Mouse (Mus musculus) ovary, postnatal 36 days (tissue): ENCODE measurements at regions not wholly inside any gene's neighbourhood (a gene's known extent, or its start where the extent isn't known, plus 50 kb on each side); places are given as distances from the start of the nearest gene placed in this dataset.
A peak's percentile ranks its signal among the peaks of the same experiment; 100 is the strongest.

ENCODE experiments used
- DNase-seq: peaks from one replicate; pipeline ENCODE4 v3.0.0; 2022; ENCODE audit warnings: low spot score, mixed read lengths

DNA sequence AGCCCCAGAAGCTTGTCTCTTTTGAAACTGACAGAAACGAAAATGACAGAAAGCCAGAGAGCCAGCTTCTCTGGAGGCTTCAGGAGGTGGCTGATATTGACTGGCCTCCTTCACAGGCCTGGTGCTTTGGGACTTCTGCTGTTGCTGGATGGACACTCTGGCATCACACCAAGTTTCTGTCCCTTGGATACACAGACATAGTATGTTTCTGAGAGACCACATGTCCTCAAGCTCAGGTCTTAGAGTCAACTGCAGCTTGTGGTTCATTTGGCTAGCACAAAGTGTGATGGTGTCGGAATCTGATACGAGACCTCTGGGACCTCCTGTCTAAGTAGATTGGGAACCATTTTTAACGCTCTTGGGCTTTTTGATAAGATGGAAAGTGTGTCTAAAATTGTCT is 502.0 kb downstream of the Sqor start:
- no peak for DNase-seq

DNA sequence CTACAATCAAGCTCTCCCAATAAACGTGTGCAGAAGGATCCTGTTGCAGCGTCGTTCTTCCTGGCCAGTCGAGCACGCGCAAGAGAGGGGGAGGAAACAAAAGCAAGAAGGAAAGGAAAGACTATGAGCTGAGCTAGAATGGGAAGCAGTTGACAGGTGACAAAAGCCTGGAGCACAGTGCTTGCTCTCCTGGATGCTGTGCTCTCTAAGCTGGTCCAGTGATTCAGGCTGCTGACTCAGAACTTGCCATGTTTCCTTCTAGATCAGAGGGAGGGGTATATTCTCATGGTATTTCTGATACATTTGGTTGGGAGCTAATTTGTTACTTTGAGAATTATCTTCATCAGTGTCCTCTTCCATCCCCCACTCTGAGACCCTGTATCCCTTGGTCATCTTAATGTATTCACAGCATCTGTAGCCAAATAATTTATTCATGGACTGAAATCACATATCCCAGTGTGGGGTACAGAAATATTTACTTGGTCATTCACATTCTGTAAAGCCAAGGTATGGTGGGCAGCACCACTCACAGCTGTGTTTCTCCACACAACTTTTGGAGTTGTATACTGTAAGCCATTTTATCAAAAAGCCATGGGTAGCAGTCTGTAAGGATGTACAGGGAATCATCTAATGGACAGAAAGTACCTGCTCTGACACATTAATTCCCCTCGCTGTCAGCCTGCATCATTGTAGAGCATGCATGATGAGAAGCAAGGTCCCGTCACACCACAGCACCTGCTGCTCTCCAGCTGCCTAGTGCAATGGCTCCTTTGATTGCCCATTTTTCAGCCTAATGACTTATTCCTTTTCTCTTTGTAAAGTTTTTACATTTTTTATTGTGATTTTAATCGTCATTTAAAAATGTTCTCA is 510.1 kb downstream of the Sqor start:
- no peak for DNase-seq

DNA sequence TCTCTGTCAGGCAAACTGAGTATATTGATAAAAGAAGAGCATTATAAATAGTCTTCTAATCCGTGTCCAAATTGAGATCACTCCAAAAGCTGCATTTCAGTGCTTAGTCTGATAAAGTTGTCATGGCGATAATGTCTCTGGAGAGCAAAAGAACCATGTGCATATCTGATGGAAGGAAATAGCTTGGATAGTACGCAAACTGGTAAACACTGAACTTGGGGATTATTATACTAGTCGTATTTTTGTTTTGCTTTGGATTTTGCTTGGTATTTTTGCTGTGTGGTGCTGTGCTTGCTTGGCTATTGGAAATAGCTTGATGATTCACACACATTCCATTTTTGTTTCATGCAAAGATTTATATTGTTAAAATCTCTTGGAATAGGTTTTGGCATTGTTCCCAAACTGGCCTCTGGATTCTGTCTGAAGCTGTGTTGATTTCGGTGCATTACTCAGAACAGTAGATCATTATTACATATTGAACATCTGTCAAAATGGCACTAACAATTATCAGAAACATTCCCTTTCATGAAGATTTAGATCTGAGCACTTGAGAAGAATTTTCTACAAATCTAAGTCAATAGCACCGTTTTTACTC is 510.8 kb downstream of the Sqor start:
- no peak for DNase-seq

DNA sequence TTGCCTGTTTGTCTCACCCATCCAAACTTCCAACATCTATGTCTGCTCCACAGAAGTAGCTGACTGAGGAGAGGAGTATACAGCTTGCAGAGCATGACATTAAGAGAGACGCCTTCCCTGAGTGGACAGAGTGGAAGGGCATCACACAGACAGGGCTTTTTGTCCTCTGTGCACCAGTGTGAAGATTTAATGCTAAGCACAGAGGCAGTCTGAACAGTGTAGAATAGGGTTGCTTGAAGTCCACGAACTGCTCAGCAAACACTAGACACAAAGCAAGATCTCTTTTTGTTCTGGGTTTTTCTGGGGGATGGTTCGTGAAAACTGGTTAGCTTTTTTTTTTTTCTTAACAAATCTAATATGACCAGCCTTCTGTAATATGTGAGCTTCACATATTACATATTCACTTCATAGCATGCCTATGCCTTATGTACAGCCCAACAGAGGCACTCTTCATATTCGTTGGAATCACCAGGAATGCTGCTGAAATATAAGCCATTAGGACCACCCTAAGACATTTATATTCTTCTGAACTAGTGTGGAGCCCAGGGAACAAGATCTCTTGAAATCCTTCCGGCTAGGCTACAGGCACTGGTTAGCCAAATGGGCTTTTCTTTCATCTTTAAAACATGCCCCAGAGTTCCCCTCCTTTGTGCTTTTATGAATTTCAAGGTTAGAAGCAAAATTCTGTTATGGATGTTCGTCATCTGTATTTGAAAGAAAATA is 546.7 kb downstream of the Sqor start:
- no peak for DNase-seq

DNA sequence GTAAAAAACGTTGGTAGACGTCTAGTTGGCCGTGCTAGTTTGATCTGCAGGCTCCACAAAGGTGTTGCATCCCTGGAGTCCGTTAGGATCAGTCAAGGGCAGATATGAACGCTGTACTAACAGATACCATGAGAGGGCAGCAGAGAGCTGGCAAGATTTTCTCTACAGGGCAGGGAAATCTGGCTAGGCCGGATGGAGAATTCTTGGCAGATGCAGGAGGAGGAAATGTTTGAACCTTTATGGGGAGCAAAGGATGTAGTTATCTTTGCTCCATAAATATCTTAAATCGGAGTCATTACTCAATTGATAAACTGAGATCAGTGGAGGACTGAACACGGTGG is 547.2 kb downstream of the Sqor start:
- DNase-seq: peak; percentile 38

DNA sequence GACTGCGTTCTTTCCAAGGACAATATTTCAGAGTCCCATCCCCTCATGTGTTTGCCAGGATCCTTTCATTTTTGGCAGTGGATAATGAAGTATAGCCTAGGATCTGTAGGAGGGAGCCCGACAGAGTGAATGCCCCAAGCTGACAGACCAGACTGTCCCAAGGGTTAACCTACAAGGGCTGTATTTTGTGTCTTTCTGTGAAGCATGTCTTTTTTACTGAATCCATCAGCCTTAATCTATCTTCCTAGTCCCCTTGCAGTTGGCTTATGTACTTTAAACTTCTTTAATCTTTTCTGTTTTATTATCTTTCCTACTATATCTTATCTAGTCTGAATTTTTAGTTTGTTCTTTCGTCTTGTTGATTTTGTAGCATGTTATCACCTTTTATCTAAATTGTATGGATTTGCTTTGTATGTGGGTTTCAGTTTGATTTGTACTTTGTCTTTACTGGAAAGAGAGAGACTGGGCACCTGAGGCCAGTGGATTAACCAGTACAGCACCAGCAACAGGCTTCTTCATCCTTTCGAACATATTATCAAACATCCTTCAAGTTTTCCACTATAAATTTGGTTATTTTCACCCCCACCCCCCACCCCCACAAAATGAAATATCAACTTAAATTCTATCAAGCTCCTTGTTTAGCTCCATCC is 555.5 kb downstream of the Sqor start:
- DNase-seq: no peak

DNA sequence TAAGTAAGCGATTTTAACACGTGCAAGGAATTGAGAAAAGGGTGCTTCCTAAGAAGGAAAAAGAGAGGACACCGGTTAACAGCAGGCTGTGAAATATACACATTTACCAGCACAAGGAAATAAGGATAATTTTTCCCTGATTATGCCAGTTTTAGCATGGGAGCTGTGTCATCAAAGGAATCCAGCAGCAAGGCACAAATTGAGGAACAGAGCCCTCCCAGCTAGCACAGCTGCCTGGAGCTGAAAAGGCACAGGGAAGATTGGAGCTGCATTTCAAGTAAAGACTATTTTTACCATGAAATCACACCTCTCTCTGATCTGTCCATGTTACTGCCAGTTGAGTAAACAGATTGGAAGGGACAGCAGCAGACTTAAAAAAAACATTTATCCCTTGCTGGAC is 558.7 kb downstream of the Sqor start:
- no peak for DNase-seq

DNA sequence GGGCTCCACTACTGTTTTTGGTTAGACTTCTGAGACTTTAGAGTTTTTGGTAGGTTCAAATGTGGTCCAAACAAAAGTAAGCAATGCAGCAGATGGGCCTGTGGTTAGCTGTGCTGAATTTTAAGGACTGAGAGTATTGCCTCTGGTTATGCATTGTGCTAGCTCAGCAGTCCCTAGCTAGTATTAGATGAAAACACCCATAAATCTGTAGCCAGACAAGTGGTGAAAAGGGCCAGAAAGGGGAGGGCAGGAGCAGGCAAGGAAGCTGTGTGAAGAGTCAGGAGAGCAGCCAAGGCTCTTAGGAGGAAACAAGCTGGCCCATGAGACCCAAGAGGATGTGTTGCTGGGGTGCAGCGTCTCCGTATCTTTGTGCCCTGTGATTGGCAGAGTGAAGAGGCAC is 559.9 kb downstream of the Sqor start:
- DNase-seq: no peak

DNA sequence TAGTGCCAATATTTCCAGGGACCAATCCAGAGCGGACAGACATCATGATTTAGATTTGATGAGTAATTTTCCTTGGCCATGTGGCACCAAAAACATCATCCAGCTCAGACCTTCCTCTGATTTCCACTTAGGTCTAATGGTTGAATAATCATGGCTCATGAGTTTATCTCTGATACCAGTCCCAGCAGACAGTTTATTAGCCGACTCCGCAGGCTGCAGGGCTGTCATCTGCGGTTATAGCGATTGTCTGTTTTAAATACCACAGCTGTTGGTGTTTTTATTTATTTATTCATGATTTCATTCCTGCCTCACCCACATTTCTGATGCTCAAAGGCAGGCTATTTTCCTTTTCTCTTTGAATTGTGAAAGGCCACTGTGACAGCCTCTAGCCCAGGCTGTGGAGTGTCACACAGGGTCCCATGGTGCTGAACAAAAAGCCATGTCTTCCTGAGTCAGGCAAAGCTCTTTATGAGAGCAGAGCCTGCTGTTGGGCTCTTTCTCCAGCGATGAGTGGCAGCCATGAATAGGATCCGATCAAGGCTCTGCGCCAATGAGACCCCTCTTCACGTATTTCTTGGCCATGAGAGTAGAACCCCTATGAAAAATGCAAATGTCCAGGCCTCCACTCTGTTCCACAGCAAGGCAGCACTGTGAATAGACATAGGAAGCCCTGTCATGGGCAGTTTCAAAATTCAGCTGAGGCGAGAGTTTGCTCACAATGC is 584.7 kb downstream of the Sqor start:
- no peak for DNase-seq

DNA sequence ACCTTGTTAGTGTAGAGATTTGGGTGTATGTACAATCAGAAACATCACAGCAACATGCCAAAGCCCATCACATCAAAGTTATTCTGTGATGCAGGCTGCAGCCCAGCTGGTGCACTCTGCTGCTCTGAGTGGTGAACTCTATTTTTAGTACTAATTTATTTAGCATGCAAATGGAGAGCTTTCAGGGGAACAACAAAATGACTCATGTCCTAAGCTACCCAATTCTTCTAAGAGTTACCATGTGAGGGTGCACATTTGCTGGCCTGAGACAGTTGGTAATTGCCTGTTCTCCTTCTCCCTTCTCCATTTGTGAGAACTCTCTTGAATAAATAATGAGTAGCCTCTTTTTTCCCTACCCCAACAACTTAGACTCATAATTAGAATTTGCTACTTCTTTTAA is 599.2 kb downstream of the Sqor start:
- no peak for DNase-seq

DNA sequence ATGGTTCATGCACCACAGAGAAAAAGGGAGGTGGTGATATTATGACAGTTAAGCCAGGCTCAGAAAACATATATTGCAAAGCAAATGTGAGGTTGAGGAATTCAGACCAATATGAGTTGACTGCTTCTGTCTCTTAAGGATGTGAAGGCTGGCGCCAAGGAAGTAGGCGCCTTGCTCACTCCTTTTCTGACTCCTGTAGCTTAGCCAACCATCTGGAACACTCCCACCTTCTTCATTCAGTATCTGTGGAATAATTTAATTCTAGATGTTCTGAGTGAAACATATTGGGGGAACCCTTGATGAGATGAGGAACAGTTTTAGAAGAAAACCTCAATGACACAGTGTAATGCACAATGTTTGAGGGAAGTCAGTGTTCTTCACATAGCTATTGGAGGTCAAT is 601.5 kb downstream of the Sqor start:
- DNase-seq: no peak

DNA sequence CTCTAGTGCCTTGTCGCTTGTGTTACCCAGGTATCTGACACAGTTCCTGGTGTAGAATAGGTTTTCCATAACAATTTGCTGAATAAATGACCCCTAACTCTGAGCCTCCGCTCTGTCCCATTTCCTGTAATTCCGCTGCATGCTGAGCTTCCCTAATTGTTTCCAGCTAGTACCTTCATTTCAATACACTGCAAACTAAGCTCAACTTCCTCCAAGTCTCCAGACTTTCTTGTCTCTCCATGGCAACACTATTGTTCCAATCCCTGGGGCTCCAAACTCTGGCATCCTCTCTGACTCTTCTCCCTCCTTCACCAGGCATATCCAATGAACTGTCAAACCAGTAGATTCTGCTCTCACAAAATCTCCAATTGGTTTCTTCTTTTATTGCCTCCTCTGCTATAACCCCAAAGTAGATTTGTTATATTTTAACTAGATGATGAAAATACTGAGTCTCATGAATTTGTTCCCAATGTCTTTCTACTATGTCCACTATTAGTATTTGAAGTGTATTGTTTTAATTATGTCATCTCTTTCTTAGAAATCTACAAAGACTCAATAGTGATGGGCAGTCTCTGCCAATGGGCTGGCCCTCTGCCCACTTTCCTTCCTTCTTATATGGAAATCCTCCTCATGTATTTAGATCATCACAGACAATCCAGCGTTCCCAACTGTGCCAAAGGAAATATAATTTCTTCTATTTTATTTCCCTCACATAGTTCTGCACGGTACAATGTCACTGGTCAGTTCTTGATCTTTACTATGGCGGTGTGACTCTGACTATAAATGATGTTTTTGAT is 620.8 kb downstream of the Sqor start:
- DNase-seq: no peak

DNA sequence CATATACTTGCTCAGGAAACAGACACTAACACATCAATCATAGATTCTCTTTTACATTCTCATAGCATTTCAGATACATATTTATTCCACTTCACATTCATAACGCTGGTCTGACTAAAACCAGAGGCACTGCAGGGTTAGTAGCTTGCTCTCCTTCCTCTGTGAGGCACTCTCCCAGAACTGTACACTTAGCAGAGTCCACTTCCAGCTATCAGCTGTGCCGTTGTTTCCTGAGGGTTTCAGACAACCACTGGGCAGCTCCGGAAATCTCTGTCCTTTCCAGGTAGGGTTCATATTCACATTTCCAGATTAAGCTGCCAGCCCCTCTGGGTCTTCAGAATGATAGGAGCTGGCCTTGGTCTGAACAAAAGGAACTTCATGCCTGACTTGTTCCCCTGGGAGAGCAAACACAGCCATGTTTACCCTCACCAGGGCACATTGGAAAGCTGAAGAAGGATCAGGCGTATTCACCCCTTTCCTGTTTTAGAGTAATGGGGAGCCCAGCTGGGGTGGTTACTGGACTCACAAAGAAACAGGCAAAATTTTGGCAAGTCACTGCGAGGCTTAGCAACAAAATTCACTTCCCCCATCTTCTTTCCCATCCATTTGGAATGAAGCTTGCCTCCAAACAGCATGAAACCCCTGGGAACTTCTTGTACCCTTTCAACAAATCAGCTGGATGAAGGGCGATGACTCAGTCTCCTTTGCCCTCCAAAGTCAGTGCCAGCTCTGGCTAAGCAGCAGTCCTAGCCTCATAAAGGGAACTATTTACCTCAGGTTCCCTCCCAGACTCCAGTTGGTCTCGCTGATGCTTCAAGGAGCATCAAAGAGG is 622.0 kb downstream of the Sqor start:
- no peak for DNase-seq

DNA sequence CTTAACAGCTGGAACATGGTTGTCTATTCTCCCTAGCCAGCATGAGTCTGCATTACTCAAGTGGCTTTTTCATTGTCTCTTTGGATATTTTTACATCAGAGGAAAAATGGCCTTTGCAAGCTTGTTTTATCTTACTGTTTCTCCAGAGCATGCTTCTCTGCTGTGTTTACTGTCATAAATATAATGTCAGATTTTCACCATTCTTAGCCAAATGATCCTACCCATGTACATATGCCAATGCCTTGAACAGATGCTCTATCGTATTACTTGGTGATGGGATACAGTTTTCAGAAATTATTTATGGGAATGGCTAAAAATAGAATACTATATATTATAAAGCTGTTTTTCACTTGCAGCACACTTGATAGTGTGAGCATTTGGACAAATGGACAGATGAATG is 625.9 kb downstream of the Sqor start:
- no peak for DNase-seq

DNA sequence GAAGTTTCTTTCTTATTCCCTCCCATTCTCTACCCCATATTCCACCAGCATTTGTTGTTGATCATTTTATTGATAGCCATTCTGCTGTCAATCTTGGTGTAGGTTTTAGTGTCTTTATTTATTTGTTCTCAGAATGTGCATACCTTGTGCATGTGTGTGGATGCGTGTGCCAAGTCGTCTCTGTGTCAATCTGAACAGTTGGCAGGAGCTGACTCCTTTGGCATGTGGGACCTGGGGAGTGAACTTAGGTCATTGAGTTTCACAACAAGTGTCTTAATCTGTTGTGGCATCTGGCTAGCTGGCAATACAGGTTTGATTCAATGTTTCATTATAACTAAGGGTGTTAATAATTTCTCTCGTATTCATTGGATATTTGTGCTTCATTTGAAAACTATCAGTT is 629.3 kb downstream of the Sqor start:
- no peak for DNase-seq

DNA sequence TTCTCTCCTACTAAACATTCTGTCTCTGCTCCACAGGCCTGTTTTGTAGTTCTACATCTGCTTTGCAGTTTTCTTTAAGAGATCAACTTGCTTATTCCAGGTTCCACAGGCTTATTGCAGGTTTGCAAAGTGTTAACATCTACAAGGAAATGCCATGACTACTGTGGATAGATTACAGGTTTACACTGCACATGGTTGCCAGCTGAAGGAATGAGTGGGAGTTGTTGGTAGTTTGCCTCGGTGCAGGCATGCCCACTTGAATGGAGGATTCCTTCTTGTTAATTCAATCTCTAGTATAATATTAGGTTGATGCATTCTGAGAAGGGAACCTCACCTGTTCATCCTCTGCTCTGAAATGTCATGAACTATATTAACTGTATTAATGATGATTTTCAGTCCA is 632.5 kb downstream of the Sqor start:
- no peak for DNase-seq

DNA sequence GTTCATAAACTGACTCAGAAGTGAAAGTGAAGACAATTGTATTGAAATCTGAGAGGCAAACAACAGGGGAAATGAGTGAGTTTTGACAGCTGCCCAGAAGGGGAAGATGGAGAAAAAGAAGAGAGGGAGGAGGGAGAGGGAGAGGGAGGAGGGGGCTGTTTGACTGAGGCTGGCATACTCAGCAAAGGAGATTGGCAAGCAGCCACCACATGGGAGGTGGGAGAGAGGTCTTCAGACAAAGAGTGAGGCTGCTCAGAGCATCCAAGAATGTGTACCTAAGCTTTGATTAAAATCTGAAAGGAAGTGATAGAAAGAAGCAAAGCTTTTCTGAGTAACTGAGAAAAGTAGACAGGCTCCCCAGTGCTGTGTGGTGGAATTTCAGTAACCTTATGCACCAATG is 636.0 kb downstream of the Sqor start:
- DNase-seq: no peak

DNA sequence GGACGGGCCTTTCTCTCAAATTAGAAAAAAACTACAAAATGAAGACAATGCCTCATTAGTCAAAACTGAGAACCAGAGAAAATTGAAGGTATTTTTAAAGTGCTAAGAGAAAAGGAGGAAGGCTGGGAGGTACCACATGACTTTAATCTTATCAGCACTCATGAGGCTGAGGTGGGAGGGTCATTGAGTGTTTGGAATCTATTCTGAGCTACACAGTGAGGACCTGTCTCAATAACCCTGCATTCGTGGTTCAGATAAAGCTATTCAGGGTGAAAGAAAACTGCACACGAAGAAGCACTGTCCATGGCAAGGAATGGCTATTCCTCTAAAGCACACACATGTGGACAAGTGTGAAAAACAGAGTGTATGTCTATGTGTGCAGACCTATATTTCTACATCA is 644.0 kb downstream of the Sqor start:
- DNase-seq: no peak

DNA sequence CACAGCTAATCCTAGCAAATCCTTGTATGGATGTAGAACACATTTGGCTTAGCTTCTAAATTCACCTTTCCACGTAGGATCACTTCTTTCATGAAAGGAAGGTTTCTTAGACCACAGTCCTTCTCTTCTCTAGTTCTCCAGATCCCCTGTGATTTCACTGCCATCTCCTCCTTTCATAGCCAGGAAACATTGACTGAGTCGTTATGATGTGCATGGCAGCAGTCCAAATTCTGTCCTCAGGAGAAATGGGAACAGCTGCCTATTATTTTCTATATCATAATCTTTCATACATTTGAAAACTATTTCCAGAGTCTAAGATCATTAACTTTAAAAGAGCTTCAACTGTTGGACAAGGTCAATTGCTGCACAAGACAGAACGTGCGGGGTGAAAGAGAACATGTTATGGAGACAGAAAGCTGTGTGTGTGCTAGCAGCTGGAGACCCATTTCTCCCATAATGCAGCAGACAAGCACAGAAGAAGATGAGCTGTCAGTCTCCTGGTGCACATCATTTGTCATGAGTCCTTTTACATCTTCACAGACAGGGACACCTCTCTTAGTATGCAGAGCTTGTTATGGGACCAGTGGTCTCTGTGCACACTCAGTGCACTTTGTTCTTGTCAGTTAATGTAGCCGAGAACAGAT is 631.6 kb upstream of the Sema6d start:
- no peak for DNase-seq

DNA sequence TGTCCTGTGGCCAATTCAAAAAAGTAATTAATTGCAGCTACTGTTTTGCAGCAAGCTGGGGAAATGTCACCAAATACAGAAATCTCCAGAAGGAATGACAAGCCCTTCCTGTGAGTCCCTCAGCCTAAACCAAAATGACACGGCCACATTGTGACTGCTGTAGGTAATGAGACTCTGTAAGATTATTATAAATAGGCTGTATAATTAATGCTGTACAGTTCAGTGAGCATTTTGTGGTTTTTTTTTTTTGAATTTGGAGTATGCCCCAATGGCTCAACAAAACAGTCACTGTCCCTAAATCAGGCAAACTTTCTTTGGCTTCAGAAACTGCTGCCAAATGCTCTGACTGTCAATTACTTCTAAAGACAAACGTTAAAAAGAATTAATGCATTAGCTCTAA is 615.9 kb upstream of the Sema6d start:
- no peak for DNase-seq
